ENCODE assay signal across 21 mouse cellular contexts in the genomic region with DNA sequence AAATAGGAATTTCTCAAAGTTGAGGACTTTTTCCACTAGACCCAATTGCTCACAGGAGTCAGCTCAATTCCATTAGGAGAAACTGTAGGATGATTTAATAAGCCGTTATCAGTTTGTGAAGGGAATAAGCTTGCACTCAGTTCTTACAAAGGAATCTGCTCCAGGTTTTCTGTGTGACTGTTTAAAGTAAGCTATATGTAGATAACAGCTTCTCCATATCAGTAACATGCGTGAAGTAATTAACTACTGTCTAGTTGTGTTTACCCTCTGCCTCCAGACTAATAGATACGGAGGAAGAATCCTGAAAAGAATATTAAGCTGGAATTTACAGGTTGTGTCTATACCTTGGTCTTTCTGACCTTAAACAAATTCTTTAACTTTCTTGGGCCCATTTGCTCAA.
DNase-seq lines count a peak whose midpoint lies in the region; ATAC-seq and TF ChIP-seq lines count a peak whose summit lies in the region.
"Had no signal": no experiment of that assay in that cellular context is flagged by ENCODE, and none has a peak within 500 bp of the region (broad histone marks: within the 10 kb centered on the region; RNA-seq: fewer than 3 reads in every experiment).

No protein-coding gene starts in this region.

- TF ChIP-seq CTCF in thymus, adult 2 months (IDR thresholded peaks at IDR 0.05; ENCODE audit: borderline replicate concordance, control insufficient read depth, extremely low read depth, insufficient read depth, low read length, poor library complexity) = no peak

- H3K36me3 ChIP-seq in liver, embryonic 11.5 days (ENCODE audit: control insufficient read depth, insufficient read depth, low read length) = no peaks in the 10 kb centered on the region
- no peaks in the 10 kb centered on the region for H3K36me3 ChIP-seq in liver, embryonic 12.5 days
- no peaks in the 10 kb centered on the region for H3K36me3 ChIP-seq in liver, embryonic 16.5 days (ENCODE audit: control insufficient read depth, insufficient read depth)
- H3K36me3 ChIP-seq in thymus, adult 2 months (ENCODE audit: control insufficient read depth, insufficient read depth, low read length) = no peaks in the 10 kb centered on the region
- H3K36me3 ChIP-seq: embryonic facial prominence, embryonic 15.5 days; forebrain, embryonic 10.5 days; heart, embryonic 12.5 days; hindbrain, embryonic 10.5 days had no signal

- no peaks in the 10 kb centered on the region for H3K9me3 ChIP-seq in liver, embryonic 11.5 days (ENCODE audit: control insufficient read depth, low read length)
- H3K9me3 ChIP-seq in liver, embryonic 12.5 days (replicated peaks) = no peaks in the 10 kb centered on the region
- H3K9me3 ChIP-seq in liver, embryonic 16.5 days (replicated peaks; ENCODE audit: control insufficient read depth, low read length) = no peaks in the 10 kb centered on the region
- H3K9me3 ChIP-seq: embryonic facial prominence, embryonic 15.5 days; forebrain, embryonic 10.5 days; heart, embryonic 12.5 days; hindbrain, embryonic 10.5 days had no signal

- H3K4me2 ChIP-seq in liver, embryonic 11.5 days = no peak overlapping the region
- peak overlapping the region; percentile 25 for H3K4me2 ChIP-seq in liver, embryonic 12.5 days
- H3K4me2 ChIP-seq in liver, embryonic 16.5 days (ENCODE audit: low read depth, low read length) = no peak overlapping the region; the same call in 1 of the 2 replicates
- H3K4me2 ChIP-seq: embryonic facial prominence, embryonic 15.5 days; heart, embryonic 12.5 days; hindbrain, embryonic 14.5 days had no signal

- no peak for DNase-seq in liver, embryonic 11.5 days (ENCODE audit: low spot score)
- DNase-seq in liver = no peak
- DNase-seq in thymus, adult 2 months = no peak
- no peak for DNase-seq in B cell, adult 2 months
- DNase-seq: adrenal gland, adult 2 months; adrenal gland, postnatal 36 days; cerebellum, adult 18-20 months; cerebellum, adult 9-11 months; embryo, embryonic 11 days; gastrocnemius, adult 2 months; gastrocnemius, postnatal 25 days had no signal

- H3K4me1 ChIP-seq in liver, embryonic 11.5 days (replicated peaks; ENCODE audit: control insufficient read depth, insufficient read depth, low read length) = no peaks in the 10 kb centered on the region; the same call in 1 of the 2 replicates
- H3K4me1 ChIP-seq in liver, embryonic 12.5 days = peaks cover 17% of the 10 kb centered on the region
- no peaks in the 10 kb centered on the region; the same call in 1 of the 2 replicates for H3K4me1 ChIP-seq in liver, embryonic 16.5 days (ENCODE audit: control insufficient read depth, low read depth, low read length)
- no peaks in the 10 kb centered on the region for H3K4me1 ChIP-seq in thymus, adult 2 months (replicated peaks; ENCODE audit: control insufficient read depth, insufficient read depth, low read length)
- H3K4me1 ChIP-seq: embryonic facial prominence, embryonic 15.5 days; forebrain, embryonic 10.5 days; hindbrain, embryonic 10.5 days had no signal

- H3K27ac ChIP-seq in liver, embryonic 11.5 days (ENCODE audit: low read depth, low read length) = no peak overlapping the region
- H3K27ac ChIP-seq in liver, embryonic 12.5 days = no peak overlapping the region; the same call in 1 of the 2 replicates
- no peak overlapping the region for H3K27ac ChIP-seq in liver, embryonic 16.5 days (ENCODE audit: low read length)
- H3K27ac ChIP-seq in thymus, adult 2 months (ENCODE audit: control insufficient read depth, insufficient read depth, low read length) = no peak overlapping the region
- H3K27ac ChIP-seq: embryonic facial prominence, embryonic 15.5 days; forebrain, embryonic 10.5 days; gastrocnemius, adult 2 months; hindbrain, embryonic 10.5 days; hindbrain, embryonic 14.5 days had no signal

- no peak for TF ChIP-seq POLR2A in thymus, adult 2 months (IDR thresholded peaks at IDR 0.05; ENCODE audit: control insufficient read depth, extremely low read depth, insufficient read depth, low read length, poor library complexity)

- no peak overlapping the region for H3K9ac ChIP-seq in liver, embryonic 11.5 days (ENCODE audit: low read depth, low read length)
- H3K9ac ChIP-seq in liver, embryonic 12.5 days = no peak overlapping the region
- no peak overlapping the region for H3K9ac ChIP-seq in liver, embryonic 16.5 days (ENCODE audit: low read depth, low read length)
- H3K9ac ChIP-seq: embryonic facial prominence, embryonic 15.5 days; heart, embryonic 12.5 days; hindbrain, embryonic 14.5 days had no signal

- no peak overlapping the region for H3K4me3 ChIP-seq in liver, embryonic 11.5 days (ENCODE audit: low read depth, low read length)
- H3K4me3 ChIP-seq in liver, embryonic 12.5 days = no peak overlapping the region
- H3K4me3 ChIP-seq in liver, embryonic 16.5 days (ENCODE audit: low read depth, low read length) = no peak overlapping the region
- H3K4me3 ChIP-seq in thymus, adult 2 months (ENCODE audit: control insufficient read depth, insufficient read depth, low read length) = no peak overlapping the region
- H3K4me3 ChIP-seq: embryonic facial prominence, embryonic 15.5 days; forebrain, embryonic 10.5 days; gastrocnemius, adult 2 months; heart, embryonic 12.5 days; hindbrain, embryonic 10.5 days had no signal

- WGBS in liver, embryonic 11.5 days = 39% methylated on average over 3 of the region's 3 CpGs
- WGBS in liver, embryonic 12.5 days (ENCODE audit: insufficient replicate concordance) = 40% methylated on average over 3 of the region's 3 CpGs
- 38% methylated on average over 3 of the region's 3 CpGs for WGBS in liver, embryonic 16.5 days (ENCODE audit: insufficient replicate concordance)
- 95% methylated on average over 3 of the region's 3 CpGs for WGBS in thymus, adult 2 months

- ATAC-seq in liver, embryonic 11.5 days (replicated peaks; ENCODE audit: low FRiP score) = peak; percentile 85
- ATAC-seq in liver, embryonic 12.5 days = peak; percentile 84
- peak; percentile 84 for ATAC-seq in liver, embryonic 16.5 days (ENCODE audit: low read depth)
- ATAC-seq in inflammation-experienced regulatory T-cells, adult 6 months = no peak
- ATAC-seq: forebrain, embryonic 14.5 days; Patski had no signal

- H3K27me3 ChIP-seq in liver, embryonic 11.5 days (replicated peaks; ENCODE audit: control insufficient read depth, insufficient read depth, low read length) = no peaks in the 10 kb centered on the region
- H3K27me3 ChIP-seq in liver, embryonic 12.5 days (replicated peaks) = no peaks in the 10 kb centered on the region
- H3K27me3 ChIP-seq in liver, embryonic 16.5 days (ENCODE audit: control insufficient read depth, insufficient read depth, low read depth, low read length) = no peaks in the 10 kb centered on the region
- H3K27me3 ChIP-seq in thymus, adult 2 months (ENCODE audit: control insufficient read depth, insufficient read depth, low read length) = no peaks in the 10 kb centered on the region
- H3K27me3 ChIP-seq: embryonic facial prominence, embryonic 15.5 days; heart, embryonic 12.5 days; Patski had no signal
